Mouse (Mus musculus): Measurements from ENCODE around the gene Wtap. TPM values are rescaled to one million over a fixed set of nuclear protein-coding genes. Genes with fewer than 3 reads are reported as not detected.
"Not testable (repeated sequence)": the region's sequence is repeated elsewhere in the genome, so short reads cannot be mapped to it uniquely, and the experiment has no call there.

The Wtap gene
- polyA plus RNA-seq, 1 experiment from 2014 or later = 41.9 TPM

DNA sequence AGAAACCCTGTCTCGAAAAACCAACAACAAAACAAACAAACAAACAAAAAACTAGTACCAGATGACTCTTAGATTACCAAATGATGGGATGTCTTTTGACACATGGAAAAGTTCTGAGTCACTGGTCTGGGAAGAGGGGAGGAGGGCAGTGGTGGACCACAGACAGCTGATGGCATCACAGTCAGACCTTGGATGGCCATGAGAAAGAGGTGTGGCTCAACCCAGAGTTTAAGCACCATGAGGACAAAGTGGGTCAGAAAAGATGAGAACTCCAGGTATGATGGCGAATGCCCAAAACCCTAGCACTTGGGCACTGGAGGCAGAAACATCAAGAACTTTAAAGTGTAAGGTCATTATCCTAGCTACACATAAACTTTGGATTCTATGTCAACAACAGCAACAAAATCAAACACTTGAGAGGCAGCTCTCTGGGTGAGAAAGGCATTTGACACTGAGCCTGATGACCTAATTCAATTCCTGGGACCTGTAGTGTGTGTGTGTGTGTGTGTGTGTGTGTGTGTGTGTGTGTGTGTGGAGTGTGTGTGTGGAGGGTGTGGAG, 56.5 kb downstream of the Wtap start:
- H3K36me3 ChIP-seq (replicated peaks) = no peaks in the 10 kb centered on the region; the same call in 1 of the 2 replicates
- ATAC-seq (ENCODE audit: insufficient read depth) = no peak
- H3K4me2 ChIP-seq = no peak overlapping the region
- 64% methylated on average over 2 of the region's 2 CpGs for WGBS (ENCODE audit: insufficient replicate concordance)
- H3K9ac ChIP-seq = no peak overlapping the region
- H3K4me1 ChIP-seq (replicated peaks) = peaks cover 25% of the 10 kb centered on the region
- H3K4me3 ChIP-seq (replicated peaks) = no peak overlapping the region
- no peaks in the 10 kb centered on the region for H3K9me3 ChIP-seq (replicated peaks)
- H3K27me3 ChIP-seq = no peaks in the 10 kb centered on the region
- H3K27ac ChIP-seq (replicated peaks) = no peak overlapping the region

DNA sequence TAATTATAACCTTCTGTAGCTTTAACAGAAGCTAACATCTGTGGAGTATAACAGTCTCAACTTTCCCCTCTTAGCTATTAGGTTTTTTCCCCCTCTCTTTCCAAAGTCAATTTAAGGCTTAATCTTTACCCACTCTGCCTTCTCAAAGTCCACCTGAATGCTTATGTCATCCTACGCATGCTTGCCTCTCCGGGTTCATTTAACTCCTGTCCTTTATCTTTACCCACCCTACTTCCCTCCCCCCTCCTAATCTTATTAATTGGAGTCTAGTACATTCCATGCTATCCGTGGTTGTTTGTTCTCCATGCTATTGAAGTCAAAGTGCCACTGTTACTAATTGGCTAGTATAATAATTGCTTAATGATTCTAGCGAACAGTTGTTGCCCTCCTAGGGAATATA, 58.2 kb downstream of the Wtap start:
- peak overlapping the region; percentile 55; the same call in 1 of the 2 replicates for H3K27ac ChIP-seq (replicated peaks)
- peak; percentile 32; the same call in 1 of the 2 replicates for ATAC-seq (ENCODE audit: insufficient read depth)

DNA sequence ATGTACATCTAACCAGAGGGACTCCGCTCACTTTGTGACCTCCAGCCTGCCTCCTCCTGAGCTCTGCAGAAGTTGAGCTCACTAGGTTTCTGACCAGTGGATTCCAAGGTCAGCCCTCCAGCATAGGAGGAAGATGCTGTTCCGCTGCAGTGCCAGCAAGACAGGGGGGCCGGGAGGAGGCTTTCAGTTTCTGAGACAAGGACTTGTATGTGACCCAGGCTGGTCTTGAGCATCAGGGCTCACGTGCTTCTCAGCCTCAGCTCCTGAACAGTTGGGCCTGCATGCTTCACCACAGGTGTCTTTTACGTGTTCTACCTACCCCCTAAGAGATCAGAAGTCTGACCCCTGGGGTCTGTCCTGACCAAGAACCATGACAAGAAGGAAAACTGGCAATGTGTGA, 62.4 kb downstream of the Wtap start:
- not testable (repeated sequence) for H3K36me3 ChIP-seq (replicated peaks); H3K9me3 ChIP-seq (replicated peaks); H3K27me3 ChIP-seq; ATAC-seq (ENCODE audit: insufficient read depth); H3K4me2 ChIP-seq; H3K4me3 ChIP-seq (replicated peaks); H3K4me1 ChIP-seq (replicated peaks); H3K9ac ChIP-seq; H3K27ac ChIP-seq (replicated peaks)
- WGBS (ENCODE audit: insufficient replicate concordance) = 77% methylated on average over 5 of the region's 5 CpGs

More for the DNA sequence above, 58.2 kb downstream of the Wtap start:
- Histone ChIP-seq H3K36me3 (replicated peaks) (no peaks in the 10 kb centered on the region), H3K4me1 (replicated peaks) (peaks cover 12% of the 10 kb centered on the region), H3K27me3 (no peaks in the 10 kb centered on the region), H3K4me2 (no peak overlapping the region), H3K4me3 (replicated peaks) (no peak overlapping the region), H3K9ac (no peak overlapping the region), H3K9me3 (replicated peaks) (no peaks in the 10 kb centered on the region)
- 34% methylated on average over 4 of the region's 4 CpGs for WGBS (ENCODE audit: insufficient replicate concordance)

DNA sequence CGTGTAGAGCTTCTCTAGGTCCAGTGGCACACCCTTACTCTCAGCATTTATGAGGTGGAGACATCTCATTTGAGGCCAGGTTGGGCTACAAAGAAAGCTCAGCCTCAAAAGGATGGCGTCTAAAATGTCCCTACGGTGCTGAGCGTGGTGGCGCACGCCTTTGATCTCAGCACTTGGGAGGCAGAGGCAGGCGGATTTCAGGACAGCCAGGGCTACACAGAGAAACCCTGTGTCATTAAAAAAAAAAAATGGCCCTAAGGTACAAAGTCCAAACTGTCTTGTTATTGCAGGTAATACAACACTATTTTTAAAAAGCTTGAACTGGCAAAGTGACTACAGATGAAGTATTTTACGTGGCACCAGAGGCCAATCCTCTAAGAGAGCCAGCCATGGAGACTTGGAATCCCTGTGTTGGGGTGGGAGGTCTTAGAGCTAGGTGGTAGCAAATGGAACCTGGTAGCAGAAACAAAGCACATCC, 68.2 kb downstream of the Wtap start:
- no peak for ATAC-seq (ENCODE audit: insufficient read depth)
- Histone ChIP-seq H3K9ac (no peak overlapping the region), H3K27ac (replicated peaks) (peak overlapping the region; percentile 17; the same call in 1 of the 2 replicates), H3K9me3 (replicated peaks) (no peaks in the 10 kb centered on the region), H3K4me1 (replicated peaks) (peaks cover 3% of the 10 kb centered on the region), H3K4me2 (no peak overlapping the region), H3K4me3 (replicated peaks) (no peak overlapping the region), H3K27me3 (no peaks in the 10 kb centered on the region), H3K36me3 (replicated peaks) (peaks cover 59% of the 10 kb centered on the region)
- 83% methylated on average over 8 of the region's 8 CpGs for WGBS (ENCODE audit: insufficient replicate concordance)

DNA sequence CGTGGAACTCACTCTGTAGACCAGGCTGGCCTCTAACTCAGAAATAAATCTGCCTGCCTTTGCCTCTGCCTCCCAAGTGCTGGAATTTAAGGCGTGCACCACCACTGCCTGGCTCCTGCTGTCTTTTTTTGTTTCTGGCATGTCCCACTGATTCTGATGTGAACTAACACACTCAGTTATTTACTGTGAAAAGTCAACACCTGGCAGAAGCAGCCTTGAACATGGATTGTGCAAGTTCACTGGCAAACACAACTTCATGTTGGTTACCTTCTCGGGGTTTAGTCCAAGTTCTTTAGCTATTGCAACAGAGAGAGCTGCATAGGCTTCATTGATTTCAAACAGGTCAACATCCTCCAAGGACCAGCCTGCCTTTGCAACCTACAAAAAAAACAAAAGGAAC, 69.0 kb downstream of the Wtap start:
- Histone ChIP-seq H3K4me3 (replicated peaks) (no peak overlapping the region), H3K36me3 (replicated peaks) (peaks cover 67% of the 10 kb centered on the region), H3K27me3 (no peaks in the 10 kb centered on the region), H3K27ac (replicated peaks) (peak overlapping the region; percentile 17; the same call in 1 of the 2 replicates), H3K4me1 (replicated peaks) (peaks cover 3% of the 10 kb centered on the region), H3K9ac (no peak overlapping the region), H3K4me2 (no peak overlapping the region), H3K9me3 (replicated peaks) (no peaks in the 10 kb centered on the region)
- ATAC-seq (ENCODE audit: insufficient read depth) = peak; percentile 61
- WGBS (ENCODE audit: insufficient replicate concordance) = 72% methylated on average over 3 of the region's 3 CpGs

DNA sequence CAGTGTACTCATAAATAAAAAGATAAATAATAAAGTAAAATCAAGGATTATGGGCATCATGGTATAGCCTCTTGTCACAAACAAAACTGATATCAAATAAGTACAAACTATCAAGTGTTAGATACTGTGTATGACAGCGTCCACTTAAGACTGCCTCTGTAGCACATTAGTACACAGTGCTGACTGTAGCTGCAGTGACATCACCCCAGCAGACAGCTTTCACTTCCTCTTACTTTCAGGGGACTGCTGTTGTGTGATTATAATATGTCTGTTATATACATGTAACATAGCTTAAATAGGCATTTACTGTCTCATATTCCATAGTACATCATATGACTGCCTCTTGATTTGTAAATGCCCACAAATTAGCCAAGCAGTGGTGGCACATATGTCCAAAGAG, 72.9 kb downstream of the Wtap start:
- 80% methylated on average over 1 of the region's 1 CpGs for WGBS (ENCODE audit: insufficient replicate concordance)
- Histone ChIP-seq H3K27ac (replicated peaks) (no peak overlapping the region), H3K36me3 (replicated peaks) (peaks cover 78% of the 10 kb centered on the region)

More for the DNA sequence above, 72.9 kb downstream of the Wtap start:
- no peaks in the 10 kb centered on the region for H3K27me3 ChIP-seq
- H3K9ac ChIP-seq = no peak overlapping the region
- no peak for ATAC-seq (ENCODE audit: insufficient read depth)
- no peak overlapping the region for H3K4me2 ChIP-seq
- no peak overlapping the region for H3K4me3 ChIP-seq (replicated peaks)
- H3K9me3 ChIP-seq (replicated peaks) = no peaks in the 10 kb centered on the region
- H3K4me1 ChIP-seq (replicated peaks) = peaks cover 16% of the 10 kb centered on the region

Other genes starting within 250 kb of the Wtap start
- 13.0 and 15.6 TPM in 2 replicates for gene Igf2r, start 224.5 kb downstream of the Wtap start, polyA plus RNA-seq (2015; fragmentation: Nextera tagmentation; extraction: Ambion mirVana)
- 0.17 and 0.33 TPM in 2 replicates for gene Mas1, start 126.0 kb downstream of the Wtap start, polyA plus RNA-seq (2015; fragmentation: Nextera tagmentation; extraction: Ambion mirVana)
- not detected in 2 replicates for gene Mrgprh, start 118.1 kb downstream of the Wtap start, polyA plus RNA-seq (2015; fragmentation: Nextera tagmentation; extraction: Ambion mirVana)
- 0.40 and 0.45 TPM in 2 replicates for gene Pnldc1, start 83.9 kb downstream of the Wtap start, polyA plus RNA-seq (2015; fragmentation: Nextera tagmentation; extraction: Ambion mirVana)
- gene Tcp1, start 78.5 kb downstream of the Wtap start, polyA plus RNA-seq (2015; fragmentation: Nextera tagmentation; extraction: Ambion mirVana) = 185 and 211 TPM in 2 replicates
- gene Mrpl18, start 77.8 kb downstream of the Wtap start, polyA plus RNA-seq (2015; fragmentation: Nextera tagmentation; extraction: Ambion mirVana) = 86.0 and 95.2 TPM in 2 replicates
- 10.0 and 13.2 TPM in 2 replicates for gene Acat3, start 53.6 kb downstream of the Wtap start, polyA plus RNA-seq (2015; fragmentation: Nextera tagmentation; extraction: Ambion mirVana)
- 93.7 and 101 TPM in 2 replicates for gene Acat2, start 33.4 kb downstream of the Wtap start, polyA plus RNA-seq (2015; fragmentation: Nextera tagmentation; extraction: Ambion mirVana)
- gene Sod2, start 12.7 kb upstream of the Wtap start, polyA plus RNA-seq (2015; fragmentation: Nextera tagmentation; extraction: Ambion mirVana) = 113 and 120 TPM in 2 replicates
- gene Gpr31b, start 58.1 kb upstream of the Wtap start, polyA plus RNA-seq (2015; fragmentation: Nextera tagmentation; extraction: Ambion mirVana) = not detected in 2 replicates
- gene Tcp10b, start 66.9 kb upstream of the Wtap start, polyA plus RNA-seq (2015; fragmentation: Nextera tagmentation; extraction: Ambion mirVana) = not detected in 2 replicates
- gene Unc93a, start 137.6 kb upstream of the Wtap start, polyA plus RNA-seq (2015; fragmentation: Nextera tagmentation; extraction: Ambion mirVana) = not detected in 2 replicates
- not detected in 2 replicates for gene Smok2a, start 227.0 kb upstream of the Wtap start, polyA plus RNA-seq (2015; fragmentation: Nextera tagmentation; extraction: Ambion mirVana)
- gene Smok2b, start 236.1 kb upstream of the Wtap start, polyA plus RNA-seq (2015; fragmentation: Nextera tagmentation; extraction: Ambion mirVana) = not detected in 2 replicates

Measured in liver, embryonic 15.5 days (tissue).